Comparison of ENCODE assay signal across 9 mouse cellular contexts in genomic region chr2:163284856-163285255, GRCm38 (mm10).
DNase-seq lines count a peak whose midpoint lies in the region; ATAC-seq and TF ChIP-seq lines count a peak whose summit lies in the region.
"Had no signal": no experiment of that assay in that cellular context is flagged by ENCODE, and none has a peak within 500 bp of the region (broad histone marks: within the 10 kb centered on the region; RNA-seq: fewer than 3 reads in every experiment).

No protein-coding gene starts in this region.

- DNase-seq in heart, postnatal 10 days: no peak
- no peak for DNase-seq in liver, embryonic 13.5 days
- DNase-seq in liver, embryonic 11.5 days (ENCODE audit: low spot score): no peak
- DNase-seq in hindbrain, embryonic 14.5 days (ENCODE audit: low spot score): peak; percentile 53
- DNase-seq in midbrain, postnatal 0 days (ENCODE audit: low spot score): peak; percentile 69
- DNase-seq in gastrocnemius, postnatal 14 days: no peak
- no peak for DNase-seq in c-Kit-positive CD71-positive TER-119-positive erythroid progenitor cells, embryonic 14.5 days (ENCODE audit: low spot score)
- DNase-seq: cerebellum, postnatal 36 days had no signal

- H3K4me1 ChIP-seq in heart, embryonic 15.5 days (replicated peaks): peaks cover 21% of the 10 kb centered on the region
- H3K4me1 ChIP-seq in liver, embryonic 13.5 days (replicated peaks): 0 out of 2 replicates have a peak, but pooled peaks cover 4% of the 10 kb centered on the region
- no peaks in the 10 kb centered on the region; the same call in 1 of the 2 replicates for H3K4me1 ChIP-seq in liver, embryonic 11.5 days (replicated peaks; ENCODE audit: control insufficient read depth, insufficient read depth, low read length)
- H3K4me1 ChIP-seq in hindbrain, embryonic 14.5 days (replicated peaks; ENCODE audit: control insufficient read depth, insufficient read depth, low read length): peaks cover 21% of the 10 kb centered on the region
- peaks cover 14% of the 10 kb centered on the region for H3K4me1 ChIP-seq in midbrain, postnatal 0 days (ENCODE audit: insufficient read depth, low read length)

- H3K27ac ChIP-seq in heart, embryonic 15.5 days: no peak overlapping the region
- H3K27ac ChIP-seq in liver, embryonic 13.5 days: no peak overlapping the region
- H3K27ac ChIP-seq in liver, embryonic 11.5 days (ENCODE audit: low read depth, low read length): no peak overlapping the region
- peak overlapping the region; percentile 78 for H3K27ac ChIP-seq in hindbrain, embryonic 14.5 days
- peak overlapping the region; percentile 64 for H3K27ac ChIP-seq in midbrain, postnatal 0 days (ENCODE audit: low read depth, low read length)

- TF ChIP-seq CTCF in midbrain, postnatal 0 days (IDR thresholded peaks at IDR 0.05): no peak

- no peaks in the 10 kb centered on the region for H3K9me3 ChIP-seq in heart, embryonic 15.5 days (replicated peaks)
- H3K9me3 ChIP-seq in liver, embryonic 13.5 days (replicated peaks): no peaks in the 10 kb centered on the region
- H3K9me3 ChIP-seq in liver, embryonic 11.5 days (ENCODE audit: control insufficient read depth, low read length): no peaks in the 10 kb centered on the region
- H3K9me3 ChIP-seq in hindbrain, embryonic 14.5 days (ENCODE audit: control insufficient read depth, low read length): no peaks in the 10 kb centered on the region
- no peaks in the 10 kb centered on the region for H3K9me3 ChIP-seq in midbrain, postnatal 0 days (ENCODE audit: low read length)

- intact Hi-C loops in heart, postnatal 10 days (cut with DNase I): no loop called here
- intact Hi-C loops in gastrocnemius, postnatal 14 days (cut with DNase I; ENCODE audit: low total_unique reads): no loop called here

- no peak overlapping the region for H3K9ac ChIP-seq in heart, embryonic 15.5 days
- no peak overlapping the region for H3K9ac ChIP-seq in liver, embryonic 13.5 days
- H3K9ac ChIP-seq in liver, embryonic 11.5 days (ENCODE audit: low read depth, low read length): no peak overlapping the region
- no peak overlapping the region for H3K9ac ChIP-seq in hindbrain, embryonic 14.5 days
- H3K9ac ChIP-seq in midbrain, postnatal 0 days (replicated peaks; ENCODE audit: low read length, poor library complexity, severe bottlenecking): no peak overlapping the region

- WGBS in heart, embryonic 15.5 days: 38% methylated on average over 7 of the region's 7 CpGs
- 62% methylated on average over 7 of the region's 7 CpGs for WGBS in liver, embryonic 13.5 days (ENCODE audit: insufficient replicate concordance)
- 66% methylated on average over 7 of the region's 7 CpGs for WGBS in liver, embryonic 11.5 days
- WGBS in hindbrain, embryonic 14.5 days: 47% methylated on average over 7 of the region's 7 CpGs
- WGBS in midbrain, postnatal 0 days: 31% methylated on average over 7 of the region's 7 CpGs

- no peak; the same call in 1 of the 2 replicates for ATAC-seq in heart, embryonic 15.5 days (replicated peaks; ENCODE audit: insufficient number of reproducible peaks, insufficient read depth, low FRiP score, low read depth)
- ATAC-seq in liver, embryonic 13.5 days (ENCODE audit: low read depth): no peak
- no peak for ATAC-seq in liver, embryonic 11.5 days (replicated peaks; ENCODE audit: low FRiP score)
- peak; percentile 58; the same call in 1 of the 2 replicates for ATAC-seq in hindbrain, embryonic 14.5 days (ENCODE audit: low FRiP score)
- no peak for ATAC-seq in midbrain, postnatal 0 days (ENCODE audit: low FRiP score)

- peak overlapping the region; percentile 50 for H3K4me2 ChIP-seq in heart, embryonic 15.5 days
- peak overlapping the region; percentile 26; the same call in 1 of the 2 replicates for H3K4me2 ChIP-seq in liver, embryonic 13.5 days
- H3K4me2 ChIP-seq in liver, embryonic 11.5 days: no peak overlapping the region
- H3K4me2 ChIP-seq in hindbrain, embryonic 14.5 days (replicated peaks): peak overlapping the region; percentile 11
- peak overlapping the region; percentile 21; the same call in 1 of the 2 replicates for H3K4me2 ChIP-seq in midbrain, postnatal 0 days (ENCODE audit: low read depth, low read length, poor library complexity, severe bottlenecking)

- peaks cover 5% of the 10 kb centered on the region for H3K27me3 ChIP-seq in heart, embryonic 15.5 days
- H3K27me3 ChIP-seq in liver, embryonic 13.5 days: peaks cover 30% of the 10 kb centered on the region
- peaks cover 10% of the 10 kb centered on the region for H3K27me3 ChIP-seq in liver, embryonic 11.5 days (replicated peaks; ENCODE audit: control insufficient read depth, insufficient read depth, low read length)
- peaks cover 33% of the 10 kb centered on the region for H3K27me3 ChIP-seq in hindbrain, embryonic 14.5 days (ENCODE audit: control insufficient read depth, insufficient read depth, low read length)
- no peaks in the 10 kb centered on the region for H3K27me3 ChIP-seq in midbrain, postnatal 0 days (ENCODE audit: insufficient read depth, low read length)

- H3K4me3 ChIP-seq in heart, embryonic 15.5 days: peak overlapping the region; percentile 29
- no peak overlapping the region for H3K4me3 ChIP-seq in liver, embryonic 13.5 days (replicated peaks)
- H3K4me3 ChIP-seq in liver, embryonic 11.5 days (ENCODE audit: low read depth, low read length): no peak overlapping the region
- no peak overlapping the region for H3K4me3 ChIP-seq in hindbrain, embryonic 14.5 days (replicated peaks; ENCODE audit: low read length)
- no peak overlapping the region for H3K4me3 ChIP-seq in midbrain, postnatal 0 days (ENCODE audit: low read depth, low read length)

- no peaks in the 10 kb centered on the region for H3K36me3 ChIP-seq in heart, embryonic 15.5 days
- no peaks in the 10 kb centered on the region for H3K36me3 ChIP-seq in liver, embryonic 13.5 days
- no peaks in the 10 kb centered on the region for H3K36me3 ChIP-seq in liver, embryonic 11.5 days (ENCODE audit: control insufficient read depth, insufficient read depth, low read length)
- no peaks in the 10 kb centered on the region for H3K36me3 ChIP-seq in hindbrain, embryonic 14.5 days (replicated peaks; ENCODE audit: control insufficient read depth, insufficient read depth)
- H3K36me3 ChIP-seq in midbrain, postnatal 0 days (ENCODE audit: insufficient read depth, low read length): no peaks in the 10 kb centered on the region

Comparison
In these comparisons a context has a peak if more than half of its experiments do, and no peak if none do; other contexts are left out.
1. H3K27ac ChIP-seq: peak in hindbrain, embryonic 14.5 days (single experiment) and midbrain, postnatal 0 days (single experiment); none in heart, embryonic 15.5 days (single experiment), liver, embryonic 13.5 days (single experiment) and liver, embryonic 11.5 days (single experiment).
2. DNase-seq: peak in hindbrain, embryonic 14.5 days (single experiment) and midbrain, postnatal 0 days (single experiment); none in heart, postnatal 10 days (0 of 2), liver, embryonic 13.5 days (single experiment), liver, embryonic 11.5 days (single experiment), gastrocnemius, postnatal 14 days (single experiment) and c-Kit-positive CD71-positive TER-119-positive erythroid progenitor cells, embryonic 14.5 days (single experiment).